Mouse (Mus musculus) spleen, adult 10 weeks (tissue): Measurements from ENCODE around the gene 5530401A14Rik. TPM values are rescaled to one million over a fixed set of nuclear protein-coding genes. Genes with fewer than 3 reads are reported as not detected.

Source experiments
- polyA plus RNA-seq: library from polyadenylated mRNA; stranded (reverse); fragments of 350-450 nt; fragmentation: Illumina TruSeq; extraction: RNeasy Lipid Tissue Mini Kit (QIAGEN cat#74804); gene quantifications from one replicate; pipeline ENCODE4 v1.2.3, GENCODE M21; 2015; ENCODE audit warnings: low replicate concordance; ENCODE audit not compliant: insufficient read depth

The 5530401A14Rik gene
- not detected for polyA plus RNA-seq

DNA sequence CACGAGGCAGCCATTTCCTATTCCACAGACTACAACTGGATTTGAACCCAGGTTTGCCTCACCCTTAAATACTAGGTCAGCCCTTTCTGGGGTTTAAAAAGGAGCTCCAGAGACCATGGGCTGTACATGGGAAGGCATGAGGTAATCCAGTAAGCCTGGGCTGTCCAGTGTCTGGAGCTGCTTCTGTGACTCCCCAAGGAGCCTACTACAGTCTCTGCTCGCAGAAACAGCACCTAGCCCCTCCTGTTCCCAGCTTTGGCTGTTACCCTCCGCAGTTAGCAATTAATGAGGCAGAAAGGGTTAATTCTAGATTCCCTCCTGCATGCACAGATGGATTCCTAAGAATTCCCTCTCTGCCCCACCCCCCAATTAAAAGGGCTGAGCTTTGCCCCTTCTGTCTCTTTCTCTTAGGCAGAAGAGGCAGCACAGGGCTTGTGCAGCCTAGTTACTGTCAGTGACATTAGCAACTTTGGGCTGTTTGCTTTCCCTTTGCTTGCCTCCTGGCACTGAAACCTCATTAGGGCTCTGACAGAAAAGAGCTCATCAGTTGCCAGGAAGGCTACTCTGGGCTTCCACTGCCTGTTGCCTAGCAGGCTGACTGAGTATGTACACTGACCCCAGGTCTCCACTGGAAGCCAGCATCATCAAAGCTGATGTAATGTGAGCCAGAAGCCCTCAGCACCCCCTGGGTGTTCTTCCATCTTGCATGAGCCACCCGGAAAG is at the start of gene 5530401A14Rik:
TSS of gene 5530401A14Rik (plus strand) at position 424 of the 723 bp plus-strand sequence.

Other genes with a start within 250 kb of the 5530401A14Rik start
- 0.22 TPM for gene Asic2, start 107.8 kb downstream of the 5530401A14Rik start, polyA plus RNA-seq
- 2.6 TPM for gene Ccl2, start 174.9 kb downstream of the 5530401A14Rik start, polyA plus RNA-seq
- gene Gm17268, start 177.9 kb downstream of the 5530401A14Rik start, polyA plus RNA-seq, result not detected
- gene Ccl7, start 185.0 kb downstream of the 5530401A14Rik start, polyA plus RNA-seq, result not detected
- 2.1 TPM for gene Ccl11, start 197.2 kb downstream of the 5530401A14Rik start, polyA plus RNA-seq
- gene Ccl12, start 241.2 kb downstream of the 5530401A14Rik start, polyA plus RNA-seq, result 0.79 TPM